Mouse (Mus musculus): ENCODE measurements around the gene Arhgap6.

DNA sequence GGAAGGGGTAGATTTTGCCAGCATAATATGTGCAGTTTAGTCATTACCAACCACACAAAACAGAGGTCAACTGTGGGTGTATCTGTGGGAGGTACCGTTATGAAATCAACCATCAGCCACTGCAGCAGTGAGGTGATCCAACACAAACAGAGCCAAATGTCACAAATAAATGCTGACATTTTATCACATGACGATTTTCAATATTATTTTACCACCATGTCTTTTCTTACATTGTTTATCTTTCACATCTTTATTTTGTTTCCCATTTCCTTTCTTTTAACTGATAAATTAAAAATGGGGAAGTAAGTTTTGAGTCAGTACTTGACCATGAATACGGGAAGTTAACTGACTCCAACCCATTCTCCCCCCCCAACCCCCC, 328.9 kb downstream of the Arhgap6 start:
- no peak for TF ChIP-seq CTCF (IDR thresholded peaks at IDR 0.05; ENCODE audit: low read depth)
- no peak for TF ChIP-seq EP300 (IDR thresholded peaks at IDR 0.05; ENCODE audit: low read depth)
